Mouse (Mus musculus) gonadal fat pad, adult 2 months (tissue): ENCODE data around the gene Oscp1. TPM values are rescaled to one million over a fixed set of nuclear protein-coding genes. Genes with fewer than 3 reads are reported as not detected.
A peak's percentile ranks its signal among the peaks of the same experiment; 100 is the strongest.
"Not testable (repeated sequence)": the region's sequence is repeated elsewhere in the genome, so short reads cannot be mapped to it uniquely, and the experiment has no call there.

Source experiments
- DNase-seq: peaks from one replicate; pipeline ENCODE4 v3.0.0-alpha.2; 2012; ENCODE audit warnings: low read depth
- polyA plus RNA-seq: library from polyadenylated mRNA; depleted of rRNA; stranded (reverse); fragments of >200 nt; gene quantifications from 2 replicates; pipeline ENCODE4 v1.2.3, GENCODE M21; 2012

The Oscp1 gene
- polyA plus RNA-seq, 1 experiment, result 5.7 TPM

- no peak for DNase-seq
Measured at GRCm38 (mm10) chr4:126083021-126083420, 24.7 kb downstream of the Oscp1 start.

GRCm38 (mm10) chr4:126084382-126084781 lies 26.0 kb downstream of the Oscp1 start:
- peak; percentile 89 for DNase-seq

GRCm38 (mm10) chr4:126085996-126086576 lies 27.7 kb downstream of the Oscp1 start:
- DNase-seq, result no peak

GRCm38 (mm10) chr4:126090101-126090847 lies 31.9 kb downstream of the Oscp1 start:
- no peak for DNase-seq

- DNase-seq, result no peak
Measured at GRCm38 (mm10) chr4:126090848-126091124, 32.4 kb downstream of the Oscp1 start.

- DNase-seq, result no peak
Measured at GRCm38 (mm10) chr4:126091873-126092272, 33.5 kb downstream of the Oscp1 start.

- DNase-seq, result not testable (repeated sequence)
Measured at GRCm38 (mm10) chr4:126095622-126096430, 37.5 kb downstream of the Oscp1 start.

GRCm38 (mm10) chr4:126096464-126097111 lies 38.2 kb downstream of the Oscp1 start, which contains the start of gene Lsm10:
Gene Lsm10, plus strand, starts transcription at chr4:126096623.
- DNase-seq, result no peak

GRCm38 (mm10) chr4:126097711-126098253 lies 39.4 kb downstream of the Oscp1 start:
- no peak for DNase-seq

GRCm38 (mm10) chr4:126099365-126099764 lies 41.0 kb downstream of the Oscp1 start:
- no peak for DNase-seq

GRCm38 (mm10) chr4:126100764-126101163 lies 42.4 kb downstream of the Oscp1 start:
- DNase-seq, result no peak

- DNase-seq, result no peak
Measured at GRCm38 (mm10) chr4:126102061-126102841, 43.9 kb downstream of the Oscp1 start.

- no peak for DNase-seq
Measured at GRCm38 (mm10) chr4:126103057-126103581, 44.8 kb downstream of the Oscp1 start.

GRCm38 (mm10) chr4:126103590-126104068 lies 45.3 kb downstream of the Oscp1 start, which contains the start of gene Stk40:
Gene Stk40, plus strand, starts transcription at chr4:126103957.
- DNase-seq, result peak; percentile 82

GRCm38 (mm10) chr4:126104261-126105075 lies 46.1 kb downstream of the Oscp1 start:
- no peak for DNase-seq

GRCm38 (mm10) chr4:126105131-126105783 lies 46.9 kb downstream of the Oscp1 start:
- no peak for DNase-seq

- no peak for DNase-seq
Measured at GRCm38 (mm10) chr4:126108061-126108740, 49.8 kb downstream of the Oscp1 start.

GRCm38 (mm10) chr4:126109613-126110373 lies 51.4 kb downstream of the Oscp1 start:
- DNase-seq, result peak; percentile 72
